Mouse (Mus musculus) erythroblast, embryonic 14.5 days (primary cell): ENCODE measurements around the gene Slc16a13.

Source experiments
- GATA1 ChIP-seq: IDR thresholded peaks from 2 replicates; pipeline ENCODE4 v1.6.1; 2012; ENCODE audit warnings: low read length, inconsistent platforms, mixed read lengths
- TAL1 ChIP-seq: IDR thresholded peaks from 3 replicates; pipeline ENCODE4 v1.6.1; 2012; ENCODE audit warnings: low read length, inconsistent platforms, mixed read lengths

GRCm38 (mm10) chr11:70234497-70234896 lies 13.6 kb upstream of the Slc16a13 start:
- TF ChIP-seq GATA1 (no peak), TAL1 (no peak)
